Mouse (Mus musculus) forebrain, embryonic 15.5 days (tissue): ENCODE measurements around the gene Capn1. TPM values are rescaled to one million over a fixed set of nuclear protein-coding genes. Genes with fewer than 3 reads are reported as not detected.

Experiments used
- ATAC-seq: fragments of 200-750 bp; cut with Nextera tagmentation; replicated peaks from 2 replicates; pipeline ENCODE4 v1.8.0; 2017; ENCODE audit warnings: mild to moderate bottlenecking, moderate TSS enrichment, moderate library complexity
- H3K27ac ChIP-seq: fragments of 300-500 bp; sonication (generic); replicated peaks from 2 replicates; pipeline ENCODE4 v1.5.1; 2015; ENCODE audit warnings: mild to moderate bottlenecking, inconsistent platforms
- H3K27me3 ChIP-seq: fragments of 300-500 bp; sonication (generic); 2 replicates; pipeline ENCODE4 v1.6.1; 2015; ENCODE audit warnings: inconsistent platforms
- H3K36me3 ChIP-seq: fragments of 300-500 bp; sonication (generic); 2 replicates; pipeline ENCODE4 v1.6.1; 2015; ENCODE audit warnings: mild to moderate bottlenecking, inconsistent platforms
- H3K4me1 ChIP-seq: fragments of 300-500 bp; sonication (generic); 2 replicates; pipeline ENCODE4 v1.6.1; 2015; ENCODE audit warnings: inconsistent platforms
- H3K4me2 ChIP-seq: fragments of 300-500 bp; sonication (generic); replicated peaks from 2 replicates; pipeline ENCODE4 v1.6.1; 2015; ENCODE audit warnings: mild to moderate bottlenecking, inconsistent platforms
- H3K4me3 ChIP-seq: fragments of 300-500 bp; sonication (generic); 2 replicates; pipeline ENCODE4 v1.5.1; 2015; ENCODE audit warnings: mild to moderate bottlenecking, inconsistent platforms
- H3K9ac ChIP-seq: fragments of 300-500 bp; sonication (generic); replicated peaks from 2 replicates; pipeline ENCODE4 v1.6.1; 2015; ENCODE audit warnings: mild to moderate bottlenecking, inconsistent platforms
- H3K9me3 ChIP-seq: fragments of 300-500 bp; sonication (generic); 2 replicates; pipeline ENCODE4 v1.6.1; 2016; ENCODE audit warnings: inconsistent platforms
- WGBS: fragments of 180-500 bp; shearing (Covaris S2); methylation state at CpG from one replicate; pipeline ENCODE4 v1.1.7; 2015; ENCODE audit warnings: mixed read lengths; 5-methylcytosine and 5-hydroxymethylcytosine counted together
- polyA plus RNA-seq: library from polyadenylated mRNA; unstranded; fragments of >200 nt; fragmentation: Nextera tagmentation; extraction: Ambion mirVana; gene quantifications from 2 replicates; pipeline ENCODE4 v1.2.1, GENCODE M21; 2015

Capn1 gene
- polyA plus RNA-seq, 1 experiment from 2014 or later: 1.6 TPM

DNA sequence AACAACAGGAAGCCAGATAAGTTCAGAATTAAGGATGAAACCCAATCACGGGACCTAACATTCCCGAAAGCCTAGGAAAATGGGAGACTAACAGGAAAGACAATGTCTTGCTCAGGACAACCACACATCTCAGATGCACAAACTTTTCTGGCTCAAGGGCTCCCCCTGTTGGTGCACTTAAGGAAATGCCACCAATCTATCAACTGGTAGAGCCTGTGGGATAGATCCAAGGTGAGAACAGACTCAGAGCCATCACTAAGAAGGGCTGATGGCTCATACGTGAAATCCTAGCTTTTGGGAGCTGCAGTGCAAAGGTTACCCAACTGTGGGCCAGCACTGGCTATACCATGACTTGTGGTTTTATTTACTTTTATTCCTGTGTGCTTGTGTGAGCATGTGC, 59.0 kb downstream of the Capn1 start:
- Histone ChIP-seq H3K4me3 (no peak overlapping the region), H3K9me3 (no peaks in the 10 kb centered on the region), H3K27ac (no peak overlapping the region), H3K4me1 (no peaks in the 10 kb centered on the region), H3K27me3 (no peaks in the 10 kb centered on the region), H3K9ac (no peak overlapping the region), H3K4me2 (no peak overlapping the region), H3K36me3 (peaks cover 17% of the 10 kb centered on the region; the same call in 1 of the 2 replicates)
- WGBS: 25% methylated on average over 3 of the region's 3 CpGs
- ATAC-seq: 0 out of 2 replicates have a peak, but pooled peaks have one; percentile 11

DNA sequence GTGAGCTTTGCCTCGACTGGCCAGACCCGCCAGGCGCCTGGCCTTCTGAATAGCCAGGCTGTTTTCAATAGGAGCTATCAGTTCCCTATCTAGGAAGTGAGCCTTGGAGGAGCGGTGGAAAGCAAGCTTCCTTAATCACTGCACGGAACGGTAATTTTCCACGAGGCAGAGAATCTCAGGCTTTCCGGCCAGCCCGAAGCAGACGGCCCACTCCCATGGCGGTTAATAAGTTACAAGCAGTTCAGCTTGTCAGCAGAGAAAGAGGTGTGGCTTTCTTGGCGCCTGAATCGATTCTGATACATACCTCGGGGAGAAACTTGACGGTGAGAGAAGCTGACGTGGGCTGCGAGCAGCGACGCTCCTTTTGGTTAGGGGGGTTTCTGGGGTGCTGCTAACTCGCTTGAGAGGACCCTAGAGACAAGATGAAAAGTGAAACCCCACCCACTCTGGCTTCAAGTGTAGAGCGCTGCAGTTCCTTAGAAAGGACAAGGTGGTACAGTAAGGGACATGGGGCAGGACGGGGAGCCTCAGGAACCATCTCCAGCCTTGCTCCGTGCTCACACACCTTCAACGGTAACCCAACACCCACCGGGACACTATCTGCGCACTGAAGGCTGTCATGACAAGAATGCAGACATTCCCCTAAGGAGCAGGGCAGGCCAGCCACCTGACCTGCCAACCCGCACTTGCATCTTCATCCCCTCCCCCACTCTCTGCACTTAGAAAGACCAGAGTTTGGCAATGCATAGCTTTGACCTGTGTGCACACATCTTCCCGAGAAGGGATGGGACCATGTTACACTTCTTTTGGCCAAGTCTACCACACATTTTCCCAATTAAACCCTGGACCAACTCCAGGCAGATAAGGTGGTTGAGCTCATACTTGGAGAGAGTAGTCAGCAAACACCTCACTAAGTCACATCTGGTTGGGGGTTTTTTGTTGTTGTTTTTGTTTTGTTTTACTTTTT, 59.7 kb downstream of the Capn1 start:
- H3K4me2 ChIP-seq: no peak overlapping the region

DNA sequence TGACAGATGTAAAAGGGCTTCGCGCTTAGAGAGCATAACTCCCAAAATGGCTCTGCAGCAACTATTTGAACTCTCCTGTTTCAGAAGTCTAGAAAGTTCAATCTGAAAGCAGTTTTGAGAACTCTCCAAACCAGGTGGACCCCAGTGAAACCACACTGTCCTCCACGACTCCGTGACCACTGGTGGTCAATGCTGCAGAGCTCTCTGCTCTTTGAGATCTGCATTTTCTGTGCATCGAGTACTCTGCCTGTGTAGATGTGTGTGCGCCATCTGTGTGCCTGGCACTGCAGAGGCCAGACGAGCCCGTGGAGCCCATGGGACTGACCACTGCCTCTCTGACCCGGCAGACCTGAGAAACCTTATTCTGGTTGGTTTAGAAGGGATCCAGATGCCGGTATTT, 60.8 kb downstream of the Capn1 start:
- Histone ChIP-seq H3K4me2 (no peak overlapping the region), H3K4me3 (no peak overlapping the region), H3K9ac (no peak overlapping the region), H3K27me3 (no peaks in the 10 kb centered on the region), H3K27ac (no peak overlapping the region), H3K36me3 (peaks cover 27% of the 10 kb centered on the region; the same call in 1 of the 2 replicates), H3K4me1 (no peaks in the 10 kb centered on the region), H3K9me3 (no peaks in the 10 kb centered on the region)
- ATAC-seq: no peak
- 96% methylated on average over 10 of the region's 10 CpGs for WGBS

More for the DNA sequence above, 59.7 kb downstream of the Capn1 start:
- Histone ChIP-seq H3K27me3 (no peaks in the 10 kb centered on the region), H3K36me3 (peaks cover 18% of the 10 kb centered on the region; the same call in 1 of the 2 replicates), H3K9ac (no peak overlapping the region), H3K4me3 (no peak overlapping the region), H3K4me1 (no peaks in the 10 kb centered on the region), H3K27ac (no peak overlapping the region), H3K9me3 (no peaks in the 10 kb centered on the region)
- no peak for ATAC-seq
- WGBS: 89% methylated on average over 28 of the region's 28 CpGs

DNA sequence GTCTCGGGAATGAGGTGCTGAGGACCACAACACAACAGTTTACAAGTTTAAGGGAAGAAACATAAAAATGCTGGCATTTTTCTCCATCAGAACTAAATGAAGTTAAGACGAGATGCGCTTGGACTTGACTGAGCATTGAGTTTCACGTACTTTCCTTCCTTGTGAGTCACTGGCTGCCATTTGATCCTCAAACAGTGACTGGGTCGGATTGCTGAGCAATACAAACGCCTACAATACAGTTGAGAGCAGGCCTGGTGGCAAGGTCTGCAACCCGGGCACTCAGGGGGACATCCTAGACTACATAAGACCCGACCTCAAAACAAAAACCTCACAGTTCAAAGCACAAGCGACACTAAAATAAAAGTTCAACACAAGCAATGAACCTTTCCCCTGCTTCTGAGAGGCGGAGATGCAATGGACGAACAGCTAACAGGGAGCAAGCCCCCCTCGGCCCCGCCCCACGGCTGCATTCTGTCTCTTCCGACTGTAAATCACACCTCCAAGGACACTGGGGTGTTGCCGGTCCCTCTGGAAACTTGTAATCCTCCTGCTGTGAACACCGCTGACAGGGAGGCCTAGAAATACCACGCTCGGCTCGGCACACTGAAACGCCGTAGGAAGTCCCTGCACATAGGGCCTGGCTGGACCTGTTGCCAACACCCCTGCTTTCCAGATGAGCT, 61.5 kb downstream of the Capn1 start:
- Histone ChIP-seq H3K36me3 (peaks cover 27% of the 10 kb centered on the region; the same call in 1 of the 2 replicates), H3K27me3 (no peaks in the 10 kb centered on the region), H3K4me3 (no peak overlapping the region), H3K4me1 (no peaks in the 10 kb centered on the region), H3K4me2 (no peak overlapping the region), H3K9me3 (no peaks in the 10 kb centered on the region), H3K9ac (no peak overlapping the region), H3K27ac (no peak overlapping the region)
- WGBS: 91% methylated on average over 22 of the region's 22 CpGs
- no peak for ATAC-seq

DNA sequence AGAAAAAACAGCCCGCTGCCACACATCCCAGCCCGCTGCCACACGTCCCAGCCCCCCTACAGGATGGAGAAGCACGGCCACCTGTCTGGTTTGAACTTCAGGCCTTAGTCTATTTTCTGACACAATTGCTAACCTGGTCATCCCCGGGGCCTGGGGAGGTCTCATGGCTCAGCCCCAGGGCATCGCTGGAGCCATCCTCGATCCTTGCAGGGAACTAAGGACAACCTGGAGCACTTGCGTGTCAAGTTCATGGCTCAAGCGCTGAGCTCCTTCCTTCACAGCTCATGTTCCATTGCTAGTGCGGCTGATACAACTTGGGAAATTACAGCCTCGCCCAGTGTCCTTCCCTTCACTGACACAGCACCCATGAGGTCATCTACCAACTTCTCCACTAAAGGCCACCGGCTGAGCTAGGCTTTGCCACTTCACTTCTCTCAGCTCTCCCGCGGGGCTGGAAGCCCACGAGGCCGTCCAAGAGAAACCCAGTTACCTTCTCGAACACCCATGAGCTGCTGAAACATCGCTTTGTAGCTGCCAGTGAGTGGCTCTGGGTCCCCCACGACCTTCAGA, 62.4 kb downstream of the Capn1 start:
- no peak for ATAC-seq
- Histone ChIP-seq H3K4me3 (no peak overlapping the region), H3K27ac (no peak overlapping the region), H3K4me2 (no peak overlapping the region), H3K9ac (no peak overlapping the region), H3K9me3 (no peaks in the 10 kb centered on the region), H3K4me1 (no peaks in the 10 kb centered on the region), H3K27me3 (no peaks in the 10 kb centered on the region), H3K36me3 (peaks cover 19% of the 10 kb centered on the region; the same call in 1 of the 2 replicates)
- WGBS: 93% methylated on average over 19 of the region's 19 CpGs

DNA sequence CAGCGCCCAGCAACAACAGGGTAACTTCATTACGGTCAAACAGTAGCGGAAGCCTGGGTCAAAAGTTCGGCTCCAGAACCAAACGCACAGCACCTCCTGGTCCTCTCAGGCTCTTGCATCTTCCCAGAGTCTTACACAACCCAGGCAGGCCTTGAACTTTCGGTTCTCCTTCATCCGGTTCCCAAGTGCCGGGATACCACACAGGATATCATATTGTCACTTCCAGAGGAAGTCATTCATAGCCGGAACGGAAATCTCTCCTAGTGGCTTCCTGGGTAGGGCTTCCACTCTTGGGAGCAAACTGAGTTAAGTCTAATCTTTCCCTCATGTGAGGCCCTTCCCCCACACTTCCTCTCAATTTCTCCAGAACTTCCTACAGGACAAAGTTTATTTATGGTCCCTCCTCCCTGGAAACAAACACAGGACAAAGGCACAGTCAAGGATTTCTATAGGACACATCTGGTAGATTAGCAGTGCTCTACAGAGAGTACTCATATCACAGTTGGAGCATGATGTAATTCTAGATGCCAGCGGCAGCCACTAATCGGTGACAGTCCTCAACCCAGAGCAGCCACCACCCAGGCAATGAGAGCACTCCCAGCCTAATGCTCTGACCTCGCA, 63.5 kb downstream of the Capn1 start:
- Histone ChIP-seq H3K9ac (no peak overlapping the region), H3K9me3 (no peaks in the 10 kb centered on the region), H3K27me3 (no peaks in the 10 kb centered on the region), H3K4me3 (no peak overlapping the region), H3K4me2 (no peak overlapping the region), H3K27ac (no peak overlapping the region), H3K36me3 (peaks cover 16% of the 10 kb centered on the region; the same call in 1 of the 2 replicates), H3K4me1 (no peaks in the 10 kb centered on the region)
- no peak for ATAC-seq
- WGBS: 89% methylated on average over 13 of the region's 13 CpGs

DNA sequence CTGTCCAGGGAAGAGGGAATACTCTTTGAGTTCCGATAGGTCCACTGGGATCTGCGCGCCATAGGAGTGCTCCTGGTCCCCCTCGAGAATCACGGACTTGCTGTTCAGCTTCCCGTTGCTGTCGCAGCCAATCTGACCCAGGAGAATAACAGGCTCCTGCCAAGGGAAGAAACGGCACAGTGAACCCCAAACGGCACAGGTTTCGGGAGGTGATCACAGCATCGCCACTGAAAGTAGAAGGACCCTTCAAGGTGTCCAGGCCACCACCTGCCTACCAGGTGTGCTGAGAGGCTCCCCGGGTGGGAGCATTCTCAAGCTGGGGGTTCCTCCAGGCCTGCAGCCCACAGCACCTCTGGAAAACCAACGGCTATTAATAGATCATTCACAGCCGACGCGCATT, 64.1 kb downstream of the Capn1 start:
- Histone ChIP-seq H3K4me3 (no peak overlapping the region), H3K27me3 (no peaks in the 10 kb centered on the region), H3K9ac (no peak overlapping the region), H3K4me1 (no peaks in the 10 kb centered on the region), H3K36me3 (peaks cover 16% of the 10 kb centered on the region; the same call in 1 of the 2 replicates), H3K4me2 (no peak overlapping the region), H3K27ac (no peak overlapping the region), H3K9me3 (no peaks in the 10 kb centered on the region)
- WGBS: 92% methylated on average over 16 of the region's 16 CpGs
- no peak for ATAC-seq

DNA sequence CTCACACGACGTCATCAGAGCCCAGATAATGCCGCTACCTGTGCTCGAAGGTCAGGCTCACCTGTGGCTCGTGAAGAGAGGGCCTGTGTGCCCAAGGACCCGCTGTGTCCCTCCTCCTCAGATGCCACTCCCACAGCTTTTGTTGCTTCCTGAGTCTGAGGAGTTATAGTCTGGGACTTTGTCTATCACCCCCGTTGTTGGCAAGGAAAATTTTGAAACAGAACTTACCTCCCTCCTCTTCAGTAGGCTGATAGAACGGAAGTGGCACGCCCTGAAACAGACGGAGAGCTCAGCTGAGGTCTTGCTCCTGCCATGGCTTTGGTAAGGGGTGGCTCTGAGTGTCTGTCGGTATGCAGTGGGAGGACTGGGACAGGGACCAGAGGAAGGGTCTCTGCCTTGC, 65.5 kb downstream of the Capn1 start:
- Histone ChIP-seq H3K4me3 (no peak overlapping the region), H3K4me2 (no peak overlapping the region), H3K27me3 (no peaks in the 10 kb centered on the region), H3K27ac (no peak overlapping the region), H3K9me3 (no peaks in the 10 kb centered on the region), H3K9ac (no peak overlapping the region), H3K4me1 (no peaks in the 10 kb centered on the region), H3K36me3 (peaks cover 16% of the 10 kb centered on the region; the same call in 1 of the 2 replicates)
- 95% methylated on average over 11 of the region's 11 CpGs for WGBS
- ATAC-seq: no peak

DNA sequence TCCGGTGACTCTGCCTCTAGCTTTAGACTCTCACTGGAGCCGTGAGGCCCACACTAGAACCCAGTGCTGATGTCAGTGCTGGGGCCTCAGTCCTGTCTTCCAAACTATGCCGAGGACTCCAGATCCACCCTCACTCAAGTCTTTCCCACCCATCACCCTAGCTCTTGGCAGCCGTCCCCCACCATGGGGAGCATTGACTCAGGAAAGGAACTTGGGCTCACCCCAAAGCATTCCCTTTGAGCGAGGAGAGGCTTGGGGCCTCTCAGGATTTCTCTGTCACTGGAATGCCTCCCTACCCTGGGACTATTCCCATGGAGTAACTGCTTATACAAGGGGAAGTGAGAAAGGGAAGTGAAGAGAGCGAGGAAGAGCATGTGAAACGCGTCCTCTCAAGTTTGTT, 69.8 kb downstream of the Capn1 start:
- H3K9me3 ChIP-seq: no peaks in the 10 kb centered on the region
- H3K27me3 ChIP-seq: no peaks in the 10 kb centered on the region
- ATAC-seq: no peak
- H3K36me3 ChIP-seq: peaks cover 9% of the 10 kb centered on the region; the same call in 1 of the 2 replicates
- H3K4me2 ChIP-seq: no peak overlapping the region
- no peak overlapping the region for H3K9ac ChIP-seq
- H3K27ac ChIP-seq: no peak overlapping the region
- H3K4me3 ChIP-seq: no peak overlapping the region
- no peaks in the 10 kb centered on the region for H3K4me1 ChIP-seq
- WGBS: 87% methylated on average over 8 of the region's 8 CpGs

DNA sequence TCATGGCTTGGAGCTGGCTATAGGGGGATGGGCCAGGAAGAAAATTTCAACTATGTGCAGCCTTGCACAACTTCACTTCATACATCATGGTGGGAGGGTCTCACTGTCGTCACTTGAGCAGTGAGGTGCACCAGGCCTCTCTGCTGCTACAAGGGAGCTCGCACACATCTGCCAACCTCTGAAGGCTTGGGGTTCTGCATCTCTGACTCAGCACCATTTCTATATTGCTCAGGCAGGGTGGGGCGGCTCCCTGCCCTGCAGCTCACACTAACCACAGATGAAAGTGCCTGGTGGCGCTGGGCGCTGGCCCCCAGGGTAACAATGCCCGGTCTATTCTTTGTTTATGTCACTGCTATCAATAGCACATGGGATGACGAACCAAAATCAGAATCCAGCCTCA, 70.7 kb downstream of the Capn1 start:
- Histone ChIP-seq H3K27me3 (no peaks in the 10 kb centered on the region), H3K9me3 (no peaks in the 10 kb centered on the region), H3K9ac (no peak overlapping the region), H3K27ac (no peak overlapping the region), H3K4me3 (no peak overlapping the region), H3K4me1 (peaks cover 8% of the 10 kb centered on the region), H3K4me2 (no peak overlapping the region), H3K36me3 (peaks cover 2% of the 10 kb centered on the region; the same call in 1 of the 2 replicates)
- no peak for ATAC-seq
- 87% methylated on average over 7 of the region's 7 CpGs for WGBS

DNA sequence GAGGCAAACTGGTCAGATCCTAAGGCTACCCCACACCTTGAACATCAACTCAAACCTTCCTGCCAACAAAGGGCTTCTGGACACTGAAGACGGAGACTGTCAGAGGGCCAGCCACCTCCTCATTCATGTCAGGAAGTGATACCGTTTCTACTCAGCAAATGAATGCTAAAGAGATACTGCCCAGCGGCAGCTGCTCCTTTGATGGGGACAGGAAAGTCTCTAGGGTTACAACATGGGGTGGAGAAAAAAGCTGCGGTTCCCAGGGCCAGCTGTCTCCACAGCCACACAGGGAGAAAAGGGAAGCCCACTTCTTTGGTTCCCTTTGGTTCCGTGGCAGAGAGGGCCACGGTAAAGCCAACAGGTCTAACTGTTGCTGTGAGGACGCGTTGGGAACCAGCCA, 71.6 kb downstream of the Capn1 start:
- no peaks in the 10 kb centered on the region for H3K9me3 ChIP-seq
- peaks cover 15% of the 10 kb centered on the region for H3K4me1 ChIP-seq
- no peaks in the 10 kb centered on the region for H3K27me3 ChIP-seq
- 82% methylated on average over 8 of the region's 8 CpGs for WGBS
- H3K4me2 ChIP-seq: no peak overlapping the region
- H3K27ac ChIP-seq: no peak overlapping the region
- no peak overlapping the region for H3K9ac ChIP-seq
- no peak for ATAC-seq
- no peak overlapping the region for H3K4me3 ChIP-seq
- no peaks in the 10 kb centered on the region for H3K36me3 ChIP-seq
